Mouse (Mus musculus): ENCODE results near the gene Ppib.

The Ppib gene

GRCm38 (mm10) chr9:66072754-66073153 is 12.7 kb downstream of the Ppib start:
- no peak for DNase-seq (ENCODE audit: low read depth, low spot score)

- no peak for DNase-seq (ENCODE audit: low read depth, low spot score)
Measured at GRCm38 (mm10) chr9:66078072-66078471, 18.1 kb downstream of the Ppib start.

GRCm38 (mm10) chr9:66078493-66078892 is 18.5 kb downstream of the Ppib start:
- DNase-seq (ENCODE audit: low read depth, low spot score) = peak; percentile 66

GRCm38 (mm10) chr9:66080804-66081459 is 20.9 kb downstream of the Ppib start:
- no peak for DNase-seq (ENCODE audit: low read depth, low spot score)

- no peak for DNase-seq (ENCODE audit: low read depth, low spot score)
Measured at GRCm38 (mm10) chr9:66081999-66082398, 22.0 kb downstream of the Ppib start.

- no peak for DNase-seq (ENCODE audit: low read depth, low spot score)
Measured at GRCm38 (mm10) chr9:66084171-66084570, 24.1 kb downstream of the Ppib start.

GRCm38 (mm10) chr9:66087062-66087461 is 27.0 kb downstream of the Ppib start:
- DNase-seq (ENCODE audit: low read depth, low spot score) = no peak

- DNase-seq (ENCODE audit: low read depth, low spot score) = peak; percentile 61
Measured at GRCm38 (mm10) chr9:66088411-66088810, 28.4 kb downstream of the Ppib start.

GRCm38 (mm10) chr9:66090593-66091244 is 30.7 kb downstream of the Ppib start:
- DNase-seq (ENCODE audit: low read depth, low spot score) = no peak

- DNase-seq (ENCODE audit: low read depth, low spot score) = no peak
Measured at GRCm38 (mm10) chr9:66091327-66092231, 31.6 kb downstream of the Ppib start.

- DNase-seq (ENCODE audit: low read depth, low spot score) = no peak
Measured at GRCm38 (mm10) chr9:66092664-66093063, 32.6 kb downstream of the Ppib start.

- no peak for DNase-seq (ENCODE audit: low read depth, low spot score)
Measured at GRCm38 (mm10) chr9:66101577-66101976, 41.6 kb downstream of the Ppib start.

- DNase-seq (ENCODE audit: low read depth, low spot score) = no peak
Measured at GRCm38 (mm10) chr9:66102668-66103067, 42.6 kb downstream of the Ppib start.

- DNase-seq (ENCODE audit: low read depth, low spot score) = no peak
Measured at GRCm38 (mm10) chr9:66104601-66105000, 44.6 kb downstream of the Ppib start.

GRCm38 (mm10) chr9:66105168-66105567 is 45.1 kb downstream of the Ppib start:
- no peak for DNase-seq (ENCODE audit: low read depth, low spot score)

- DNase-seq (ENCODE audit: low read depth, low spot score) = no peak
Measured at GRCm38 (mm10) chr9:66109574-66109973, 49.6 kb downstream of the Ppib start.

GRCm38 (mm10) chr9:66110126-66110525 is 50.1 kb downstream of the Ppib start:
- DNase-seq (ENCODE audit: low read depth, low spot score) = no peak

GRCm38 (mm10) chr9:66110611-66111379 is 50.8 kb downstream of the Ppib start:
- DNase-seq (ENCODE audit: low read depth, low spot score) = no peak

GRCm38 (mm10) chr9:66114341-66114740 is 54.3 kb downstream of the Ppib start:
- DNase-seq (ENCODE audit: low read depth, low spot score) = no peak
